Mouse (Mus musculus): ENCODE measurements around the gene Sox4.

DNA sequence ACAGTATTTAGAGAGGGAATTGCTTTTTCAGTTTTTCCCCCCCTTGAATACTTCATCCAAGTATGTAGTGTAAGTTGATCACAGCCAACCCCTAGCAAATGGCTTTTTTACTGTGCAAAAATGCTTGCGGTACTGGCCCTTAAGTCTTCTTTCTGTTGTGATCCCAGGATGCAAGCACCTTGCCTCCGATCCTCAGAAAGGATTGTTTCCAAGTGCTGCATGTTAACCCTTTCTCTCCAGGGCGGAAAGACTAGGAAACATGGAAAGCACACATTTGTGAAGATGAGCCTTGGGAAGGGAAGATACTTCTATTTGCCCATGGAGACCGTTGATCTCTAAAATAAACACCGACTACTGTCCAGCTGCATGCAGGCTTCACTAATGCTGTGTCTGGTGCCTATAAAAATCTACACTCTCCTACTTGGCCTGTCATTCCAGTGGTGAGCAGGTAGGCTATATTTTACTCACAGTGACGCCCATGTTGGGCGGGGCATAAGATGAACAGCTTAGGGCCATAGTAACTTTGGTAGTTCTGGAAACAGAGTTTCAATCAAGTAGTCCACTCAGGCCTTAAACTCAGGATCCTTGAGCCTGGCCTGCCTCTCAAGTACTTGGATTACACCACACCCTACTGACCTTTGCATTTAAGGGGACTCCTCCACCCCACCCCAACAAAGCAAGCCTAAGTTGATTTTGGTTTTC, 5.6 kb downstream of the Sox4 start:
- no peak for TF ChIP-seq USF1 (IDR thresholded peaks at IDR 0.05; ENCODE audit: low read depth)
- TF ChIP-seq POLR2A (IDR thresholded peaks at IDR 0.05; ENCODE audit: insufficient read length, low read depth) = no peak
- TF ChIP-seq POLR2AphosphoS2 (IDR thresholded peaks at IDR 0.05; ENCODE audit: insufficient read length, low read depth) = peak; percentile 35
- TF ChIP-seq MAX (IDR thresholded peaks at IDR 0.05; ENCODE audit: low read depth) = no peak
- TF ChIP-seq E2F4 (IDR thresholded peaks at IDR 0.05; ENCODE audit: insufficient read depth) = no peak
- TF ChIP-seq MYOD1 (IDR thresholded peaks at IDR 0.05; ENCODE audit: control insufficient read depth in 1 of 3, insufficient read length in 2 of 3, low read depth in 2 of 3) = no peak
- no peak for TF ChIP-seq CEBPB (IDR thresholded peaks at IDR 0.05; ENCODE audit: insufficient read depth, poor library complexity, severe bottlenecking)
- no peak for TF ChIP-seq MYOG (IDR thresholded peaks at IDR 0.05; ENCODE audit: control insufficient read depth in 1 of 3, insufficient read depth in 1 of 3, insufficient read length in 2 of 3, low read depth in 2 of 3)
- no peak for TF ChIP-seq TCF12 (IDR thresholded peaks at IDR 0.05; ENCODE audit: insufficient read depth, poor library complexity, severe bottlenecking)
- no peak for TF ChIP-seq TCF3 (IDR thresholded peaks at IDR 0.05; ENCODE audit: insufficient read length, low read depth)
- TF ChIP-seq SRF (IDR thresholded peaks at IDR 0.05; ENCODE audit: control insufficient read depth, insufficient read length, low read depth) = no peak
